Mouse (Mus musculus): ENCODE data around the gene 4930522L14Rik. TPM values are rescaled to one million over a fixed set of nuclear protein-coding genes. Genes with fewer than 3 reads are reported as not detected.

Gene 4930522L14Rik
- polyA plus RNA-seq (2012; rRNA removed), result 2.9 and 3.2 TPM in 2 replicates

GRCm38 (mm10) chr5:109751391-109752071 lies at the start of gene 4930522L14Rik:
Gene 4930522L14Rik (minus strand): TSS chr5:109751886.

GRCm38 (mm10) chr5:109690537-109691201 lies 61.0 kb downstream of the 4930522L14Rik start, which contains the start of gene 5430403G16Rik:
Gene 5430403G16Rik (minus strand): TSS chr5:109691041.

Other genes starting within 250 kb of the 4930522L14Rik start
- gene Crlf2, start 192.9 kb downstream of the 4930522L14Rik start, polyA plus RNA-seq (2012; rRNA removed), result 28.1 and 30.9 TPM in 2 replicates
- gene 5430403G16Rik, start 60.8 kb downstream of the 4930522L14Rik start, polyA plus RNA-seq (2012; rRNA removed), result 0.84 and 0.88 TPM in 2 replicates
- gene Gm15446, start 171.5 kb upstream of the 4930522L14Rik start, polyA plus RNA-seq (2012; rRNA removed), result 0.03 and 0.08 TPM in 2 replicates
- 44.7 and 46.9 TPM in 2 replicates for gene Zfp932, start 244.6 kb upstream of the 4930522L14Rik start, polyA plus RNA-seq (2012; rRNA removed)

Measured in central nervous system, embryonic 18 days (tissue).